Mouse (Mus musculus): ENCODE data around the gene Gm44502. TPM values are rescaled to one million over a fixed set of nuclear protein-coding genes. Genes with fewer than 3 reads are reported as not detected.
"Not testable (repeated sequence)": the region's sequence is repeated elsewhere in the genome, so short reads cannot be mapped to it uniquely, and the experiment has no call there.

Gm44502 gene
- polyA plus RNA-seq, 1 experiment from 2014 or later, result 0.59 TPM

- H3K4me3 ChIP-seq (ENCODE audit: control insufficient read depth in 1 of 2, insufficient read depth in 1 of 2, low read depth in 1 of 2, low read length in 2 of 2); H3K27me3 ChIP-seq (ENCODE audit: control insufficient read depth, insufficient read depth, low read length); H3K9me3 ChIP-seq (ENCODE audit: control insufficient read depth, low read length); ATAC-seq (ENCODE audit: insufficient number of reproducible peaks, insufficient read depth, low FRiP score, low read depth); H3K27ac ChIP-seq (replicated peaks in 1 of 2; ENCODE audit: control insufficient read depth in 1 of 2, insufficient read depth in 1 of 2, low read depth in 2 of 2, low read length in 2 of 2): not testable (repeated sequence)
- Histone ChIP-seq H3K9ac (ENCODE audit: low read length) (0 out of 2 replicates have a peak overlapping the region, but pooled peaks have one; percentile 31), H3K36me3 (ENCODE audit: control insufficient read depth, insufficient read depth, low read length) (peaks cover 28% of the 10 kb centered on the region), H3K4me2 (ENCODE audit: low read length) (peak overlapping the region; percentile 93; the same call in 1 of the 2 replicates), H3K4me1 (ENCODE audit: control insufficient read depth in 2 of 2, insufficient read depth in 2 of 2, low read length in 2 of 2) (peaks cover 14 to 24% of the 10 kb centered on the region in 2 experiments)
- WGBS, result 73% methylated on average over 6 of the region's 9 CpGs
Measured at GRCm38 (mm10) chr15:89430771-89431170, 1.3 kb upstream of the Gm44502 start.

DNA sequence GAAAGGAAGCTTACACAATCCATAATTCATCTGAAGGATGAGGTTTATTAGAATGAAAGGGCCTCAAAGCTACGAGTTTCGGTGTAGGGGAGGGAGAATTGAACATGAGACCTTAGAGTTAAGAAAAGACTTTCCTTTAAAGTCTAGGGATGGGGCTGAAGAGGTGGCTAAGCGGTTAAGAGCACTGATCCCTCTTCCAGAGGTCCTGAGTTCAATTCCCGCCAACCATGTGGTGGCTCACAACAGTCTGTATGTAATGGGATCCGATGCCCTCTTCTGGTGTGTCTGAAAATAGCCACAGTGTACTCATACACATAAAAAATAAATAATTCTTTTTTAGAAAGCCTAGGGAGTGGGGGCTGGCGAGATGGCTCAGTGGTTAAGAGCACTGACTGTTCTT lies 845 bp upstream of the Gm44502 start:
- 38% methylated on average over 6 of the region's 6 CpGs for WGBS
- no peaks in the 10 kb centered on the region for H3K9me3 ChIP-seq (ENCODE audit: control insufficient read depth, low read length)

DNA sequence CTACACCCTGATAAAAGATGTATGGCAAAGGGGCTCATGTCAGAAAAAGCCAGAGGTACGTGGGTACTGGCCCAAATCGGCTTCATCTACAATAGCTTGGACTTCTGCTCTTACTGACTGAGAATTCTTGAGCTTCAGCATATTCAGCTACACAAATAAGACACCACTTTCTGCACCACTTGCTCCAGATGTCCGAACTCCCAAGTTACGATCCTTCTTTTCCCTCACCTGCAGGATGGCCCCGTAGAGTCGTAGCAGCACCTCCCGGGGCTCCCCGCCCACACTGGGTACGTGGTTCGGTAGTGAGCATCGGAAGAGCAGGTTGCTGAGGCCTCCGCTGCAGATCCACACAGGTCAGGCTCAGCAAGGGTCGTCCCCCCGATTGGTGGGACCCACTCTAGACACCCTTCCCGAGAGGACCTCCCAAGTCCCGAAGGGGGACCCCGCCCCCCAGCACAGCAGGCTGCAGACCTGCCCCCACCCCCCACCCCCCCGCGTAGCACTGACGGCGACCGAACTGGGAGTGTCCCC lies 610 bp downstream of the Gm44502 start:
- Histone ChIP-seq H3K27ac (replicated peaks in 1 of 2; ENCODE audit: control insufficient read depth in 1 of 2, insufficient read depth in 1 of 2, low read depth in 2 of 2, low read length in 2 of 2) (peak overlapping the region; percentile 57 to 99; a peak in 3 of 4 replicates), H3K36me3 (ENCODE audit: control insufficient read depth, insufficient read depth, low read length) (peaks cover 40% of the 10 kb centered on the region), H3K4me3 (ENCODE audit: control insufficient read depth in 1 of 2, insufficient read depth in 1 of 2, low read depth in 1 of 2, low read length in 2 of 2) (peak overlapping the region; percentile 68 to 70), H3K9me3 (ENCODE audit: control insufficient read depth, low read length) (no peaks in the 10 kb centered on the region), H3K27me3 (ENCODE audit: control insufficient read depth, insufficient read depth, low read length) (no peaks in the 10 kb centered on the region), H3K9ac (ENCODE audit: low read length) (peak overlapping the region; percentile 91), H3K4me1 (ENCODE audit: control insufficient read depth in 2 of 2, insufficient read depth in 2 of 2, low read length in 2 of 2) (peaks cover 21 to 32% of the 10 kb centered on the region in 2 experiments), H3K4me2 (ENCODE audit: low read length) (peak overlapping the region; percentile 93)
- peak; percentile 5; the same call in 1 of the 2 replicates for ATAC-seq (ENCODE audit: insufficient number of reproducible peaks, insufficient read depth, low FRiP score, low read depth)
- WGBS, result 4% methylated on average over 21 of the region's 22 CpGs

More for the DNA sequence above, 845 bp upstream of the Gm44502 start:
- Histone ChIP-seq H3K4me3 (ENCODE audit: control insufficient read depth in 1 of 2, insufficient read depth in 1 of 2, low read depth in 1 of 2, low read length in 2 of 2) (peak overlapping the region; percentile 68 to 70), H3K4me2 (ENCODE audit: low read length) (peak overlapping the region; percentile 93), H3K4me1 (ENCODE audit: control insufficient read depth in 2 of 2, insufficient read depth in 2 of 2, low read length in 2 of 2) (peaks cover 14 to 24% of the 10 kb centered on the region in 2 experiments), H3K36me3 (ENCODE audit: control insufficient read depth, insufficient read depth, low read length) (peaks cover 28% of the 10 kb centered on the region), H3K27me3 (ENCODE audit: control insufficient read depth, insufficient read depth, low read length) (no peaks in the 10 kb centered on the region), H3K27ac (replicated peaks in 1 of 2; ENCODE audit: control insufficient read depth in 1 of 2, insufficient read depth in 1 of 2, low read depth in 2 of 2, low read length in 2 of 2) (peak overlapping the region; percentile 94 to 99), H3K9ac (ENCODE audit: low read length) (peak overlapping the region; percentile 91)
- no peak for ATAC-seq (ENCODE audit: insufficient number of reproducible peaks, insufficient read depth, low FRiP score, low read depth)

DNA sequence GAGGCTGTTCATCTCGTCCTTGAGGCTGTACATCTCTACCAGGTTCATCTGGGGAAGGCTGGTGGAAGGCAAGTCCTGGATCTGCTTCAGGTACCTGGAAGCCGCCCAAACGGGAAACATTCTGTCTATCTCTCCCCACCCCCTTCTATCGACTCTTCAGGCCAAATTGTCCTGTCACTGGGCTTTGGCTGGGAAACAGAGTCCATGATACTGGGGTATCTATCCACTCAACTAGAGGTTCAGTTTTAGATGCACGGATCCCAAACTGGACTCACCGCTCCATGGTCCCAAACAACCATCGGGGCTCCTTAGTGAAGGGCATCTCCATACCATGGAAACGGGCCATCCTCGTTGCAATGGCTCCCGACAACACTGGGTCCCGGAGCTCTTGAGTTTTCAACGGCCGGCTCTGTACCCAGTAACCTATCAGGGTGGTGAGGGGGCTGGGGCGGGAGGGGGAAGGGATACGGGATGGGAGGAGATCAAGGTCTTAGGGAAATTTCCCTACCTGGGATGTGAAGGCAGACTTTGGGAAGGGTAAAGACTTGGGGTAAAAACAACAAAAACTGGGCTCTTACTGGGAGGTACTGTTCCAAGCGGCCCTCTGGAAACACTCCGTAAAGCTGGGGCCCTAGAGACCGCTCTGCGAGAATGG lies 1.2 kb downstream of the Gm44502 start:
- Histone ChIP-seq H3K9ac (ENCODE audit: low read length) (peak overlapping the region; percentile 91), H3K9me3 (ENCODE audit: control insufficient read depth, low read length) (no peaks in the 10 kb centered on the region), H3K27ac (replicated peaks in 1 of 2; ENCODE audit: control insufficient read depth in 1 of 2, insufficient read depth in 1 of 2, low read depth in 2 of 2, low read length in 2 of 2) (peak overlapping the region in 1 of 2 experiments; percentile 99; a peak in 2 of 4 replicates), H3K27me3 (ENCODE audit: control insufficient read depth, insufficient read depth, low read length) (no peaks in the 10 kb centered on the region), H3K4me1 (ENCODE audit: control insufficient read depth in 2 of 2, insufficient read depth in 2 of 2, low read length in 2 of 2) (peaks cover 25 to 38% of the 10 kb centered on the region in 2 experiments), H3K36me3 (ENCODE audit: control insufficient read depth, insufficient read depth, low read length) (peaks cover 46% of the 10 kb centered on the region), H3K4me3 (ENCODE audit: control insufficient read depth in 1 of 2, insufficient read depth in 1 of 2, low read depth in 1 of 2, low read length in 2 of 2) (peak overlapping the region; percentile 68 to 70), H3K4me2 (ENCODE audit: low read length) (peak overlapping the region; percentile 93)
- WGBS, result 78% methylated on average over 19 of the region's 19 CpGs
- no peak for ATAC-seq (ENCODE audit: insufficient number of reproducible peaks, insufficient read depth, low FRiP score, low read depth)

- Histone ChIP-seq H3K4me2 (ENCODE audit: low read length) (no peak overlapping the region), H3K36me3 (ENCODE audit: control insufficient read depth, insufficient read depth, low read length) (peaks cover 54% of the 10 kb centered on the region), H3K9ac (ENCODE audit: low read length) (peak overlapping the region; percentile 54), H3K27me3 (ENCODE audit: control insufficient read depth, insufficient read depth, low read length) (no peaks in the 10 kb centered on the region), H3K4me3 (ENCODE audit: control insufficient read depth in 1 of 2, insufficient read depth in 1 of 2, low read depth in 1 of 2, low read length in 2 of 2) (no peak overlapping the region), H3K9me3 (ENCODE audit: control insufficient read depth, low read length) (no peaks in the 10 kb centered on the region), H3K4me1 (ENCODE audit: control insufficient read depth in 2 of 2, insufficient read depth in 2 of 2, low read length in 2 of 2) (peaks cover 25 to 41% of the 10 kb centered on the region in 2 experiments), H3K27ac (replicated peaks in 1 of 2; ENCODE audit: control insufficient read depth in 1 of 2, insufficient read depth in 1 of 2, low read depth in 2 of 2, low read length in 2 of 2) (peak overlapping the region; percentile 99 to 100)
- 73% methylated on average over 10 of the region's 10 CpGs for WGBS
- no peak for ATAC-seq (ENCODE audit: insufficient number of reproducible peaks, insufficient read depth, low FRiP score, low read depth)
Measured at GRCm38 (mm10) chr15:89426716-89427115, 2.8 kb downstream of the Gm44502 start.

- H3K4me3 ChIP-seq (ENCODE audit: control insufficient read depth in 1 of 2, insufficient read depth in 1 of 2, low read depth in 1 of 2, low read length in 2 of 2), result peak within 1 kb of the TSS; percentile 61 to 76
- H3K27me3 ChIP-seq (ENCODE audit: control insufficient read depth, insufficient read depth, low read length), result no peaks in the 10 kb centered on the region
- 16% methylated on average over 6 of the region's 6 CpGs for whole genome bisulfite sequencing
- H3K27ac ChIP-seq (replicated peaks in 1 of 2; ENCODE audit: control insufficient read depth in 1 of 2, insufficient read depth in 1 of 2, low read depth in 2 of 2, low read length in 2 of 2), result peak within 1 kb of the TSS; percentile 99 to 100
- peaks cover 62% of the 10 kb centered on the region for H3K36me3 ChIP-seq (ENCODE audit: control insufficient read depth, insufficient read depth, low read length)
- no peaks in the 10 kb centered on the region for H3K9me3 ChIP-seq (ENCODE audit: control insufficient read depth, low read length)
- ATAC-seq (ENCODE audit: insufficient number of reproducible peaks, insufficient read depth, low FRiP score, low read depth), result peak; percentile 74
- peak within 1 kb of the TSS; percentile 95 for H3K9ac ChIP-seq (ENCODE audit: low read length)
- peak within 1 kb of the TSS; percentile 75 for H3K4me2 ChIP-seq (ENCODE audit: low read length)
- H3K4me1 ChIP-seq (ENCODE audit: control insufficient read depth in 2 of 2, insufficient read depth in 2 of 2, low read length in 2 of 2), result peaks cover 25 to 38% of the 10 kb centered on the region in 2 experiments
Measured at GRCm38 (mm10) chr15:89425711-89426121, 3.8 kb downstream of the Gm44502 start, which contains the start of gene Cpt1b. Gene Cpt1b, minus strand, starts transcription at chr15:89425863.

GRCm38 (mm10) chr15:89424621-89425020 lies 4.9 kb downstream of the Gm44502 start:
- Histone ChIP-seq H3K27me3 (ENCODE audit: control insufficient read depth, insufficient read depth, low read length) (no peaks in the 10 kb centered on the region), H3K9ac (ENCODE audit: low read length) (peak overlapping the region; percentile 95), H3K36me3 (ENCODE audit: control insufficient read depth, insufficient read depth, low read length) (peaks cover 73% of the 10 kb centered on the region), H3K9me3 (ENCODE audit: control insufficient read depth, low read length) (no peaks in the 10 kb centered on the region), H3K4me2 (ENCODE audit: low read length) (peak overlapping the region; percentile 75), H3K4me1 (ENCODE audit: control insufficient read depth in 2 of 2, insufficient read depth in 2 of 2, low read length in 2 of 2) (peaks cover 25 to 38% of the 10 kb centered on the region in 2 experiments), H3K4me3 (ENCODE audit: control insufficient read depth in 1 of 2, insufficient read depth in 1 of 2, low read depth in 1 of 2, low read length in 2 of 2) (peak overlapping the region; percentile 51 to 61), H3K27ac (replicated peaks in 1 of 2; ENCODE audit: control insufficient read depth in 1 of 2, insufficient read depth in 1 of 2, low read depth in 2 of 2, low read length in 2 of 2) (peak overlapping the region; percentile 60 to 99; a peak in 3 of 4 replicates)
- no peak for ATAC-seq (ENCODE audit: insufficient number of reproducible peaks, insufficient read depth, low FRiP score, low read depth)
- WGBS, result 78% methylated on average over 8 of the region's 8 CpGs
